Mouse (Mus musculus): ENCODE measurements around the gene A430005L14Rik.

DNA sequence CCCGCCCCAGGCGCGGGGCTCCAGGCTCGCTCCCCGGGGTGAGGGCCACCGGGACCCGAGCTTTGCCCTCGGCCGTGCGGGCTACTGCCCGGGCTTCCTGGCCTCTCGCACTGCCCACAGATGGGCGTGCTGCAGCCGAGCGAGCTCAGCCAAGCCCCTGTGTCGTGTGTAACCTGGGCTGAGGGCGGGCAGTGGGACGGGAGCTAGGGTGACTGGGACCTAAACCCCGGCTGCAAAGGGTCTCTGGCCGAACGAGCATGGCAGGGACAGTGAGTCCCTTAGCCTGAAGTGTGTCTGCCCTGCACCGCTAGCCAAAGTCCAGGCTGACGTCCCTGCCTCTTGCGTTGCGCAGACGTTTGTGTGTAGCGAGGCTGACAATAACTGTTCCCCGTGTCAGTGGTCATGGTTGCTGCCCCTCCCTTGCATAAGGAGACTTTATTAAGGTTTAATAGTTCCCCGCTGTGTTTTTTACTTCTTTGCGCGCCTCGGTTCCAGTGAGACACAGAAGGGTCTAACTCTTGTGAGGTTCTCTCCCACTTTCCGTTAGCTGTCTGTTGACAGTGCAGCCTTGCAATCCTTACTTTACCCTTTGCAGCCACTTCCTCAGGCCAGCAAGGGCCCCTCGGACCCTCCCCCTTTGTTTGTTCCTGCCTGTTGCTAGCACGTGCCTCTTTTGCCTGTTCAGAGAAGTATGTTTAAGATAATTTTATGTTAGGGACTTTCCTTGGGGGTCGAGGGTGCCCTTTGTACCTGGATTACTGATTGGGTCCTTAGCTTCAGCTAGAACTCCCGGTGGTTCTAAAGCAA, 610 bp downstream of the A430005L14Rik start:
- no peak for TF ChIP-seq POLR2A (IDR thresholded peaks at IDR 0.05; ENCODE audit: low read depth, low read length)
- TF ChIP-seq CTCF (IDR thresholded peaks at IDR 0.05; ENCODE audit: extremely low read depth, insufficient read depth, insufficient read length, insufficient replicate concordance), result no peak

All from spleen, adult 2 months (tissue).